ENCODE assay signal across 20 mouse cellular contexts in the genomic region with DNA sequence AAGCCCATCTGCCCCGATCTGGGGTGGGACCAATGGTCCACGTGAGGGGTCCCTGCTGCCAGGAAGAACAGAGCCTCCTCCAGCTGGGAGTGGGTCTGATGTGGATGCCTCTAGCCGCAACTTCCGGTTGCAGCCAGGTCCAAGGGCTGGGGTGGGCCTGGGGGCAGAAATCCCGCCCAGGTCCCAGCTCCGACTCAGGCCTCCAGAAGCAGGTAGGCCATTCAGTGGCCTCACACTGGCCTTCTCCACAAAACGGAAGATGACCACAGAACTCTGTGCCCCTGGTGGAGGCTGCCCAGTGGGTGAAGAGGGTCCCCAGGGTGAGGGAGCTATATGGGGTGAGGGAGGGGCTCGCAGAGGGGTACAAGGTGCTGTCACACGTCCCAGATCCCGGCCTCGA. TPM values are rescaled to one million over a fixed set of nuclear protein-coding genes. Genes with fewer than 3 reads are reported as not detected.
A peak's percentile ranks its signal among the peaks of the same experiment; 100 is the strongest.
DNase-seq lines count a peak whose midpoint lies in the region; ATAC-seq and TF ChIP-seq lines count a peak whose summit lies in the region.
"Had no signal": no experiment of that assay in that cellular context is flagged by ENCODE, and none has a peak within 500 bp of the region (broad histone marks: within the 10 kb centered on the region; RNA-seq: fewer than 3 reads in every experiment).

No protein-coding gene starts in this region.

- H3K9ac ChIP-seq in forebrain, embryonic 15.5 days (replicated peaks): peak overlapping the region; percentile 3; the same call in 1 of the 2 replicates
- H3K9ac ChIP-seq in forebrain, embryonic 11.5 days (ENCODE audit: low read length): no peak overlapping the region
- H3K9ac ChIP-seq in midbrain, embryonic 13.5 days (replicated peaks): peak overlapping the region; percentile 50; the same call in 1 of the 2 replicates
- peak overlapping the region; percentile 7; the same call in 1 of the 2 replicates for H3K9ac ChIP-seq in midbrain, embryonic 14.5 days (replicated peaks; ENCODE audit: low read length)
- H3K9ac ChIP-seq: embryonic facial prominence, embryonic 15.5 days; liver, postnatal 0 days; stomach, embryonic 15.5 days had no signal

- H3K27ac ChIP-seq in forebrain, embryonic 15.5 days (replicated peaks): no peak overlapping the region
- H3K27ac ChIP-seq in forebrain, embryonic 11.5 days (ENCODE audit: low read depth, low read length): no peak overlapping the region
- no peak overlapping the region for H3K27ac ChIP-seq in midbrain, embryonic 13.5 days
- H3K27ac ChIP-seq in midbrain, embryonic 10.5 days (replicated peaks): no peak overlapping the region
- no peak overlapping the region for H3K27ac ChIP-seq in midbrain, embryonic 14.5 days (replicated peaks; ENCODE audit: low read depth, low read length)
- peak overlapping the region; percentile 79; the same call in 1 of the 2 replicates for H3K27ac ChIP-seq in olfactory bulb, adult 2 months (ENCODE audit: insufficient read depth, low read depth, low read length)
- H3K27ac ChIP-seq: embryonic facial prominence, embryonic 15.5 days; limb, embryonic 10.5 days; stomach, embryonic 15.5 days had no signal

- no peaks in the 10 kb centered on the region for H3K9me3 ChIP-seq in forebrain, embryonic 15.5 days
- no peaks in the 10 kb centered on the region for H3K9me3 ChIP-seq in forebrain, embryonic 11.5 days (ENCODE audit: control insufficient read depth, low read length)
- no peaks in the 10 kb centered on the region for H3K9me3 ChIP-seq in midbrain, embryonic 13.5 days
- no peaks in the 10 kb centered on the region for H3K9me3 ChIP-seq in midbrain, embryonic 10.5 days (replicated peaks)
- H3K9me3 ChIP-seq in midbrain, embryonic 14.5 days (ENCODE audit: control insufficient read depth, low read length): no peaks in the 10 kb centered on the region
- H3K9me3 ChIP-seq: embryonic facial prominence, embryonic 15.5 days; limb, embryonic 10.5 days; stomach, embryonic 15.5 days had no signal

- DNase-seq in forebrain, embryonic 11.5 days (ENCODE audit: low spot score): no peak
- no peak for DNase-seq in midbrain, embryonic 10.5 days (ENCODE audit: low spot score)
- DNase-seq in midbrain, embryonic 14.5 days: no peak
- no peak for DNase-seq in layer of hippocampus, postnatal 36 days
- DNase-seq: adrenal gland, adult 2 months; heart, postnatal 10 days; kidney, adult 8-10 months; kidney, postnatal 25 days; liver, postnatal 0 days; lung, postnatal 10 days; right cerebral cortex, postnatal 25 days had no signal

- no peak overlapping the region for H3K4me3 ChIP-seq in forebrain, embryonic 15.5 days
- no peak overlapping the region for H3K4me3 ChIP-seq in forebrain, embryonic 11.5 days (ENCODE audit: low read depth, low read length)
- peak overlapping the region; percentile 62; the same call in 1 of the 2 replicates for H3K4me3 ChIP-seq in midbrain, embryonic 13.5 days (replicated peaks)
- no peak overlapping the region for H3K4me3 ChIP-seq in midbrain, embryonic 10.5 days
- no peak overlapping the region for H3K4me3 ChIP-seq in midbrain, embryonic 14.5 days (replicated peaks; ENCODE audit: low read depth, low read length)
- H3K4me3 ChIP-seq in olfactory bulb, adult 2 months (ENCODE audit: insufficient read depth, low read depth, low read length): peak overlapping the region; percentile 23
- H3K4me3 ChIP-seq: embryonic facial prominence, embryonic 15.5 days; limb, embryonic 10.5 days; stomach, embryonic 15.5 days had no signal

- H3K36me3 ChIP-seq in forebrain, embryonic 15.5 days: no peaks in the 10 kb centered on the region
- H3K36me3 ChIP-seq in forebrain, embryonic 11.5 days (ENCODE audit: control insufficient read depth, insufficient read depth, low read length): no peaks in the 10 kb centered on the region
- no peaks in the 10 kb centered on the region for H3K36me3 ChIP-seq in midbrain, embryonic 13.5 days
- no peaks in the 10 kb centered on the region for H3K36me3 ChIP-seq in midbrain, embryonic 10.5 days
- peaks cover 5% of the 10 kb centered on the region; the same call in 1 of the 2 replicates for H3K36me3 ChIP-seq in midbrain, embryonic 14.5 days (ENCODE audit: control insufficient read depth, insufficient read depth, low read length)
- H3K36me3 ChIP-seq: embryonic facial prominence, embryonic 15.5 days; limb, embryonic 10.5 days; stomach, embryonic 15.5 days had no signal

- no peak for TF ChIP-seq CTCF in olfactory bulb, adult 2 months (IDR thresholded peaks at IDR 0.05; ENCODE audit: insufficient read depth, low read depth, low read length)

- ATAC-seq in forebrain, embryonic 15.5 days (replicated peaks): no peak
- no peak for ATAC-seq in forebrain, embryonic 11.5 days (replicated peaks; ENCODE audit: low FRiP score)
- ATAC-seq in midbrain, embryonic 13.5 days: no peak
- no peak for ATAC-seq in midbrain, embryonic 14.5 days (ENCODE audit: low FRiP score, low TSS enrichment)
- ATAC-seq: inflammation-experienced regulatory T-cells, adult 6 months; liver, postnatal 0 days had no signal

- H3K4me2 ChIP-seq in forebrain, embryonic 15.5 days (replicated peaks): peak overlapping the region; percentile 99; the same call in 1 of the 2 replicates
- H3K4me2 ChIP-seq in forebrain, embryonic 11.5 days (ENCODE audit: low read depth, low read length, severe bottlenecking): no peak overlapping the region
- peak overlapping the region; percentile 100 for H3K4me2 ChIP-seq in midbrain, embryonic 13.5 days (replicated peaks)
- H3K4me2 ChIP-seq in midbrain, embryonic 14.5 days (ENCODE audit: low read length): peak overlapping the region; percentile 99
- H3K4me2 ChIP-seq: embryonic facial prominence, embryonic 15.5 days; heart, embryonic 11.5 days; stomach, embryonic 15.5 days had no signal

- H3K27me3 ChIP-seq in forebrain, embryonic 15.5 days: peaks cover 19% of the 10 kb centered on the region; the same call in 1 of the 2 replicates
- peaks cover 30% of the 10 kb centered on the region for H3K27me3 ChIP-seq in forebrain, embryonic 11.5 days (ENCODE audit: control insufficient read depth, insufficient read depth, low read length)
- H3K27me3 ChIP-seq in midbrain, embryonic 13.5 days: peaks cover 30% of the 10 kb centered on the region
- peaks cover 88% of the 10 kb centered on the region for H3K27me3 ChIP-seq in midbrain, embryonic 10.5 days (ENCODE audit: low read depth, poor library complexity, severe bottlenecking)
- H3K27me3 ChIP-seq in midbrain, embryonic 14.5 days (ENCODE audit: control insufficient read depth, insufficient read depth, low read length): 0 out of 2 replicates have a peak, but pooled peaks cover 6% of the 10 kb centered on the region

- H3K4me1 ChIP-seq in forebrain, embryonic 15.5 days: peaks cover 84% of the 10 kb centered on the region
- peaks cover 30% of the 10 kb centered on the region for H3K4me1 ChIP-seq in forebrain, embryonic 11.5 days (replicated peaks; ENCODE audit: control insufficient read depth, insufficient read depth, low read length)
- H3K4me1 ChIP-seq in midbrain, embryonic 13.5 days (replicated peaks): peaks cover 89% of the 10 kb centered on the region
- H3K4me1 ChIP-seq in midbrain, embryonic 10.5 days: peaks cover 72% of the 10 kb centered on the region
- H3K4me1 ChIP-seq in midbrain, embryonic 14.5 days (ENCODE audit: control insufficient read depth, insufficient read depth, low read length): peaks cover 50% of the 10 kb centered on the region
- H3K4me1 ChIP-seq in olfactory bulb, adult 2 months (ENCODE audit: control insufficient read depth, insufficient read depth, low read length): peaks cover 62% of the 10 kb centered on the region

- no peak for TF ChIP-seq POLR2A in olfactory bulb, adult 2 months (IDR thresholded peaks at IDR 0.05; ENCODE audit: insufficient read depth, low read depth, low read length)

- 72% methylated on average over 11 of the region's 11 CpGs for whole genome bisulfite sequencing in forebrain, embryonic 15.5 days
- 75% methylated on average over 11 of the region's 11 CpGs for WGBS in forebrain, embryonic 11.5 days
- WGBS in midbrain, embryonic 13.5 days: 83% methylated on average over 11 of the region's 11 CpGs
- 75% methylated on average over 11 of the region's 11 CpGs for WGBS in midbrain, embryonic 10.5 days
- WGBS in midbrain, embryonic 14.5 days: 82% methylated on average over 11 of the region's 11 CpGs
- WGBS in olfactory bulb, adult 2 months: 73% methylated on average over 11 of the region's 11 CpGs

RNA-seq across cellular contexts. Expression of gene Psd, which starts 2.6 kb away (rescaled TPM):
- polyA plus RNA-seq in forebrain, embryonic 15.5 days (2015; fragmentation: Nextera tagmentation; extraction: Ambion mirVana): 78.2 and 79.9 TPM in 2 replicates
- polyA plus RNA-seq in forebrain, embryonic 11.5 days (2014; fragmentation: Nextera tagmentation; extraction: Ambion mirVana): 10.7 and 11.3 TPM in 2 replicates
- polyA plus RNA-seq in midbrain, embryonic 13.5 days (2015; fragmentation: Nextera tagmentation; extraction: Ambion mirVana): 61.7 and 69.0 TPM in 2 replicates
- 4.7 and 8.9 TPM in 2 replicates for polyA plus RNA-seq in midbrain, embryonic 10.5 days (2016; fragmentation: Nextera tagmentation; extraction: Ambion mirVana)
- polyA plus RNA-seq in midbrain, embryonic 14.5 days (2014; fragmentation: Nextera tagmentation; extraction: Ambion mirVana): 112 and 144 TPM in 2 replicates
- not detected in 2 replicates for polyA plus RNA-seq in olfactory bulb, adult 2 months (2012; ENCODE audit: insufficient read depth, insufficient read length, low replicate concordance, missing spikeins)
- total RNA-seq in layer of hippocampus, postnatal 36 days (2021): 100 to 1,000 TPM; 731 to 733 TPM

RNA-seq across cellular contexts. Expression of gene Fbxl15, which starts 3.6 kb away (rescaled TPM):
- polyA plus RNA-seq in forebrain, embryonic 15.5 days (2015; fragmentation: Nextera tagmentation; extraction: Ambion mirVana): 37.5 and 40.2 TPM in 2 replicates
- polyA plus RNA-seq in forebrain, embryonic 11.5 days (2014; fragmentation: Nextera tagmentation; extraction: Ambion mirVana): 22.5 and 25.8 TPM in 2 replicates
- polyA plus RNA-seq in midbrain, embryonic 13.5 days (2015; fragmentation: Nextera tagmentation; extraction: Ambion mirVana): 40.8 and 44.2 TPM in 2 replicates
- polyA plus RNA-seq in midbrain, embryonic 10.5 days (2016; fragmentation: Nextera tagmentation; extraction: Ambion mirVana): 24.6 and 25.0 TPM in 2 replicates
- 45.8 and 53.5 TPM in 2 replicates for polyA plus RNA-seq in midbrain, embryonic 14.5 days (2014; fragmentation: Nextera tagmentation; extraction: Ambion mirVana)
- not detected in 2 replicates for polyA plus RNA-seq in olfactory bulb, adult 2 months (2012; ENCODE audit: insufficient read depth, insufficient read length, low replicate concordance, missing spikeins)
- total RNA-seq in layer of hippocampus, postnatal 36 days (2021): 10 to 100 TPM; 28.3 to 33.6 TPM

RNA-seq across cellular contexts. Expression of gene Cuedc2, which starts 14.1 kb away (rescaled TPM):
- 351 and 362 TPM in 2 replicates for polyA plus RNA-seq in forebrain, embryonic 15.5 days (2015; fragmentation: Nextera tagmentation; extraction: Ambion mirVana)
- 217 and 242 TPM in 2 replicates for polyA plus RNA-seq in forebrain, embryonic 11.5 days (2014; fragmentation: Nextera tagmentation; extraction: Ambion mirVana)
- 290 TPM in 2 replicates for polyA plus RNA-seq in midbrain, embryonic 13.5 days (2015; fragmentation: Nextera tagmentation; extraction: Ambion mirVana)
- 239 and 249 TPM in 2 replicates for polyA plus RNA-seq in midbrain, embryonic 10.5 days (2016; fragmentation: Nextera tagmentation; extraction: Ambion mirVana)
- polyA plus RNA-seq in midbrain, embryonic 14.5 days (2014; fragmentation: Nextera tagmentation; extraction: Ambion mirVana): 300 and 307 TPM in 2 replicates
- polyA plus RNA-seq in olfactory bulb, adult 2 months (2012; ENCODE audit: insufficient read depth, insufficient read length, low replicate concordance, missing spikeins): not detected in 2 replicates
- 100 to 1,000 TPM; 164 to 167 TPM for total RNA-seq in layer of hippocampus, postnatal 36 days (2021)

RNA-seq across cellular contexts. Expression of gene Mfsd13a, which starts 16.6 kb away (rescaled TPM):
- 8.7 and 9.3 TPM in 2 replicates for polyA plus RNA-seq in forebrain, embryonic 15.5 days (2015; fragmentation: Nextera tagmentation; extraction: Ambion mirVana)
- 7.9 and 8.6 TPM in 2 replicates for polyA plus RNA-seq in forebrain, embryonic 11.5 days (2014; fragmentation: Nextera tagmentation; extraction: Ambion mirVana)
- polyA plus RNA-seq in midbrain, embryonic 13.5 days (2015; fragmentation: Nextera tagmentation; extraction: Ambion mirVana): 7.8 and 9.2 TPM in 2 replicates
- 9.1 and 10.1 TPM in 2 replicates for polyA plus RNA-seq in midbrain, embryonic 10.5 days (2016; fragmentation: Nextera tagmentation; extraction: Ambion mirVana)
- polyA plus RNA-seq in midbrain, embryonic 14.5 days (2014; fragmentation: Nextera tagmentation; extraction: Ambion mirVana): 7.2 and 7.7 TPM in 2 replicates
- not detected in 2 replicates for polyA plus RNA-seq in olfactory bulb, adult 2 months (2012; ENCODE audit: insufficient read depth, insufficient read length, low replicate concordance, missing spikeins)
- 10 to 100 TPM; 28.2 to 30.3 TPM for total RNA-seq in layer of hippocampus, postnatal 36 days (2021)
- total RNA-seq: neutrophil, adult 5-6 weeks had no signal

RNA-seq across cellular contexts. Expression of gene Nfkb2, which starts 20.2 kb away (rescaled TPM):
- 1.9 and 2.2 TPM in 2 replicates for polyA plus RNA-seq in forebrain, embryonic 15.5 days (2015; fragmentation: Nextera tagmentation; extraction: Ambion mirVana)
- polyA plus RNA-seq in forebrain, embryonic 11.5 days (2014; fragmentation: Nextera tagmentation; extraction: Ambion mirVana): 4.1 and 4.2 TPM in 2 replicates
- polyA plus RNA-seq in midbrain, embryonic 13.5 days (2015; fragmentation: Nextera tagmentation; extraction: Ambion mirVana): 1.8 and 2.3 TPM in 2 replicates
- polyA plus RNA-seq in midbrain, embryonic 10.5 days (2016; fragmentation: Nextera tagmentation; extraction: Ambion mirVana): 5.2 and 5.6 TPM in 2 replicates
- polyA plus RNA-seq in midbrain, embryonic 14.5 days (2014; fragmentation: Nextera tagmentation; extraction: Ambion mirVana): 1.6 and 2.1 TPM in 2 replicates
- not detected in 2 replicates for polyA plus RNA-seq in olfactory bulb, adult 2 months (2012; ENCODE audit: insufficient read depth, insufficient read length, low replicate concordance, missing spikeins)
- total RNA-seq in layer of hippocampus, postnatal 36 days (2021): 1 to 10 TPM; 1.9 to 3.2 TPM

Comparison
In these comparisons a context has a peak if more than half of its experiments do, and no peak if none do; other contexts are left out.
1. H3K4me3 ChIP-seq: peak in midbrain, embryonic 13.5 days (single experiment) and olfactory bulb, adult 2 months (single experiment); none in forebrain, embryonic 15.5 days (single experiment), forebrain, embryonic 11.5 days (single experiment), midbrain, embryonic 10.5 days (single experiment) and midbrain, embryonic 14.5 days (single experiment).
2. RNA of gene Fbxl15, which starts 3.6 kb away (polyA plus RNA-seq): 45.8 to 53.5 TPM in midbrain, embryonic 14.5 days, 40.8 to 44.2 TPM in midbrain, embryonic 13.5 days, 37.5 to 40.2 TPM in forebrain, embryonic 15.5 days, 22.5 to 25.8 TPM in forebrain, embryonic 11.5 days and 24.6 to 25.0 TPM in midbrain, embryonic 10.5 days; not detected in olfactory bulb, adult 2 months; every median in the first group is over 10 times any median in the second.
3. RNA of gene Cuedc2, which starts 14.1 kb away (polyA plus RNA-seq): 351 to 362 TPM in forebrain, embryonic 15.5 days, 300 to 307 TPM in midbrain, embryonic 14.5 days, 290 TPM in midbrain, embryonic 13.5 days, 239 to 249 TPM in midbrain, embryonic 10.5 days and 217 to 242 TPM in forebrain, embryonic 11.5 days; not detected in olfactory bulb, adult 2 months; every median in the first group is over 100 times any median in the second.